ENCODE assay signal across 8 mouse cellular contexts in genomic region chr11:68693447-68694040, GRCm38 (mm10). TPM values are rescaled to one million over a fixed set of nuclear protein-coding genes. Genes with fewer than 3 reads are reported as not detected.
A peak's percentile ranks its signal among the peaks of the same experiment; 100 is the strongest.
DNase-seq lines count a peak whose midpoint lies in the region; ATAC-seq lines count a peak whose summit lies in the region.

No protein-coding gene starts in this region.

- DNase-seq in kidney, adult 9 months = no peak
- DNase-seq in limb, embryonic 10.5 days (ENCODE audit: low spot score) = no peak
- DNase-seq in left cerebral cortex, adult 18-20 months (ENCODE audit: low spot score in 2 of 2) = no peak
- DNase-seq in kidney, postnatal 36 days = no peak

- no peaks in the 10 kb centered on the region for H3K9me3 ChIP-seq in kidney, embryonic 14.5 days (ENCODE audit: control insufficient read depth, low read length)
- no peaks in the 10 kb centered on the region for H3K9me3 ChIP-seq in embryonic facial prominence, embryonic 13.5 days
- H3K9me3 ChIP-seq in limb, embryonic 10.5 days (replicated peaks) = no peaks in the 10 kb centered on the region
- no peaks in the 10 kb centered on the region for H3K9me3 ChIP-seq in neural tube, embryonic 13.5 days

- H3K9ac ChIP-seq in kidney, embryonic 14.5 days (ENCODE audit: low read depth, low read length) = peak overlapping the region; percentile 91
- peak overlapping the region; percentile 98 for H3K9ac ChIP-seq in embryonic facial prominence, embryonic 13.5 days
- H3K9ac ChIP-seq in neural tube, embryonic 13.5 days = peak overlapping the region; percentile 97

- peaks cover 11% of the 10 kb centered on the region for H3K4me1 ChIP-seq in kidney, embryonic 14.5 days (ENCODE audit: control insufficient read depth, insufficient read depth, low read length)
- peaks cover 17% of the 10 kb centered on the region for H3K4me1 ChIP-seq in embryonic facial prominence, embryonic 13.5 days
- peaks cover 29% of the 10 kb centered on the region for H3K4me1 ChIP-seq in limb, embryonic 10.5 days
- H3K4me1 ChIP-seq in neural tube, embryonic 13.5 days (replicated peaks) = peaks cover 28% of the 10 kb centered on the region

- 12% methylated on average over 10 of the region's 10 CpGs for WGBS in kidney, embryonic 14.5 days
- 17% methylated on average over 10 of the region's 10 CpGs for WGBS in embryonic facial prominence, embryonic 13.5 days
- 41% methylated on average over 10 of the region's 10 CpGs for WGBS in limb, embryonic 10.5 days
- 8% methylated on average over 10 of the region's 10 CpGs for WGBS in neural tube, embryonic 13.5 days

- H3K27me3 ChIP-seq in kidney, embryonic 14.5 days (ENCODE audit: control insufficient read depth, insufficient read depth, low read length) = no peaks in the 10 kb centered on the region
- no peaks in the 10 kb centered on the region for H3K27me3 ChIP-seq in embryonic facial prominence, embryonic 13.5 days
- no peaks in the 10 kb centered on the region for H3K27me3 ChIP-seq in limb, embryonic 10.5 days (ENCODE audit: low read depth, poor library complexity, severe bottlenecking)
- no peaks in the 10 kb centered on the region for H3K27me3 ChIP-seq in neural tube, embryonic 13.5 days

- H3K36me3 ChIP-seq in kidney, embryonic 14.5 days (ENCODE audit: control insufficient read depth, insufficient read depth, low read length) = no peaks in the 10 kb centered on the region
- H3K36me3 ChIP-seq in embryonic facial prominence, embryonic 13.5 days = no peaks in the 10 kb centered on the region
- H3K36me3 ChIP-seq in limb, embryonic 10.5 days = peaks cover 19% of the 10 kb centered on the region
- H3K36me3 ChIP-seq in neural tube, embryonic 13.5 days = no peaks in the 10 kb centered on the region

- peak overlapping the region; percentile 82 for H3K4me3 ChIP-seq in kidney, embryonic 14.5 days (ENCODE audit: low read length)
- H3K4me3 ChIP-seq in embryonic facial prominence, embryonic 13.5 days = peak overlapping the region; percentile 89
- peak overlapping the region; percentile 75 for H3K4me3 ChIP-seq in limb, embryonic 10.5 days
- H3K4me3 ChIP-seq in neural tube, embryonic 13.5 days = peak overlapping the region; percentile 80

- 0 out of 2 replicates have a peak overlapping the region, but pooled peaks have one; percentile 90 for H3K27ac ChIP-seq in kidney, embryonic 14.5 days (ENCODE audit: low read depth, low read length)
- H3K27ac ChIP-seq in embryonic facial prominence, embryonic 13.5 days = peak overlapping the region; percentile 97; the same call in 1 of the 2 replicates
- peak overlapping the region; percentile 98 for H3K27ac ChIP-seq in limb, embryonic 10.5 days
- H3K27ac ChIP-seq in neural tube, embryonic 13.5 days (replicated peaks) = peak overlapping the region; percentile 99

- ATAC-seq in kidney, embryonic 14.5 days (ENCODE audit: low FRiP score, low TSS enrichment) = no peak
- ATAC-seq in embryonic facial prominence, embryonic 13.5 days (ENCODE audit: insufficient number of reproducible peaks, insufficient read depth, low FRiP score, low TSS enrichment, low read depth) = no peak
- ATAC-seq in neural tube, embryonic 13.5 days (ENCODE audit: low read depth) = no peak
- no peak for ATAC-seq in cerebellum, adult (ENCODE audit: insufficient number of reproducible peaks, low FRiP score, low TSS enrichment)

- H3K4me2 ChIP-seq in kidney, embryonic 14.5 days (replicated peaks; ENCODE audit: low read depth, low read length) = peak overlapping the region; percentile 88
- H3K4me2 ChIP-seq in embryonic facial prominence, embryonic 13.5 days = peak overlapping the region; percentile 84
- H3K4me2 ChIP-seq in neural tube, embryonic 13.5 days = peak overlapping the region; percentile 71

RNA-seq across cellular contexts. Expression of gene Myh10, which starts 2.2 kb away (rescaled TPM):
- polyA plus RNA-seq in kidney, embryonic 14.5 days (2014; fragmentation: Nextera tagmentation; extraction: Ambion mirVana) = 115 and 145 TPM in 2 replicates
- 126 and 140 TPM in 2 replicates for polyA plus RNA-seq in embryonic facial prominence, embryonic 13.5 days (2015; fragmentation: Nextera tagmentation; extraction: Ambion mirVana)
- 138 and 176 TPM in 2 replicates for polyA plus RNA-seq in limb, embryonic 10.5 days (2016; fragmentation: Nextera tagmentation; extraction: Ambion mirVana)
- polyA plus RNA-seq in neural tube, embryonic 13.5 days (2015; fragmentation: Nextera tagmentation; extraction: Ambion mirVana) = 76.5 and 94.0 TPM in 2 replicates
- total RNA-seq in left cerebral cortex, adult 18-20 months (2021) = 100 to 1,000 TPM; 200 to 219 TPM
